Mouse (Mus musculus) testis, adult 2 months (tissue): ENCODE data around the gene Fam170b. TPM values are rescaled to one million over a fixed set of nuclear protein-coding genes. Genes with fewer than 3 reads are reported as not detected.

Experiments
- H3K27ac ChIP-seq: fragments of 200-500 bp; 2 replicates; pipeline ENCODE4 v1.5.1; 2012; ENCODE audit warnings: low read depth, low read length; ENCODE audit not compliant: control insufficient read depth, insufficient read depth
- H3K27me3 ChIP-seq: fragments of 200-500 bp; 2 replicates; pipeline ENCODE4 v1.6.1; 2012; ENCODE audit warnings: mild to moderate bottlenecking, low read length, moderate library complexity; ENCODE audit not compliant: control insufficient read depth, insufficient read depth
- H3K36me3 ChIP-seq: fragments of 200-500 bp; 2 replicates; pipeline ENCODE4 v1.6.1; 2012; ENCODE audit warnings: mild to moderate bottlenecking, low read length; ENCODE audit not compliant: control insufficient read depth, insufficient read depth
- H3K4me1 ChIP-seq: fragments of 200-500 bp; 2 replicates; pipeline ENCODE4 v1.6.1; 2012; ENCODE audit warnings: low read length; ENCODE audit not compliant: control insufficient read depth, insufficient read depth
- H3K4me3 ChIP-seq: fragments of 200-500 bp; 2 replicates; pipeline ENCODE4 v1.5.1; 2012; ENCODE audit warnings: low read depth, mild to moderate bottlenecking, low read length, moderate library complexity, mixed read lengths; ENCODE audit not compliant: control insufficient read depth
- CTCF ChIP-seq: fragments of 200-500 bp; IDR thresholded peaks from 2 replicates; pipeline ENCODE4 v1.5.1; 2012; ENCODE audit warnings: low read depth, mild to moderate bottlenecking, inconsistent platforms, low read length, moderate library complexity; ENCODE audit not compliant: control insufficient read depth, insufficient read depth, insufficient replicate concordance
- POLR2A ChIP-seq: fragments of 200-500 bp; IDR thresholded peaks from 2 replicates; pipeline ENCODE4 v1.6.1; 2012; ENCODE audit warnings: low read depth, mild to moderate bottlenecking, inconsistent platforms, low read length, moderate library complexity; ENCODE audit not compliant: control insufficient read depth
- polyA plus RNA-seq: library from polyadenylated mRNA; depleted of rRNA; stranded (reverse); fragments of >200 nt; gene quantifications from 2 replicates; pipeline ENCODE4 v1.2.3, GENCODE M21; 2012

Fam170b gene
- polyA plus RNA-seq, 1 experiment: 211 TPM

DNA sequence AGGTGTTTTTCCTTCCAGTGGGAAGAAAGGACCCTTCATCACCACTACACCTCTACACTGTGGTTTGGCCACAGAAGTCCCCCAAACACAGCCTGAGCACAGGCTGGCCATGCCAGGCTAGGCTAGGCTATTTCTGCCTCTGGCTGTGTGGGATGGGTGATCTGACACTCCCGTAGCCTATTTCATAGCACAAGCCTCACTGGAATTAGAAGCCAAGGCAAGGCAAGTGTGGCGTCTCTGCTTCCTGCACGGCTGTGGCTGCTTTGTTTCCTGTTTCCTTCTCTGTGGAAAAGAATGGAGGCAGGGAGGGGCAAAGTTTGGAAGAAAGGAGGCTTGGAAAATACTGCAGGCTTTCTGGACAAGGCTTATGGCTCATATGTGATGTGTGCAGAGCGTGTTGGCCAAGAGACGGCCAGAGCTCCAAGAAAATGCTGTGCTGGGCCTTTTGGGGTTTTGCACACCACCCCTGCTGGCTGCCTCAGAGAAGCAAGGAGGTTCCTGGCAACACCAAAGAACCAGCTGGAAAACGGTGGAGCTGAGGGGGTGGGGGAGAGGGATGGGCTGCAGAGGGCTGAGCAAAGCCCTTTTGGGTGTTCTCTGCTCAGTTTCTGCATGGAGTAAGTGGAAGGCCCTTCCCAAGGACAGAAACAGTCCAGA, 5.6 kb upstream of the Fam170b start:
- no peaks in the 10 kb centered on the region for H3K27me3 ChIP-seq
- H3K4me3 ChIP-seq: no peak overlapping the region
- TF ChIP-seq POLR2A (no peak), CTCF (no peak)
- no peak overlapping the region for H3K27ac ChIP-seq
- H3K4me1 ChIP-seq: peaks cover 10% of the 10 kb centered on the region
- no peaks in the 10 kb centered on the region for H3K36me3 ChIP-seq

DNA sequence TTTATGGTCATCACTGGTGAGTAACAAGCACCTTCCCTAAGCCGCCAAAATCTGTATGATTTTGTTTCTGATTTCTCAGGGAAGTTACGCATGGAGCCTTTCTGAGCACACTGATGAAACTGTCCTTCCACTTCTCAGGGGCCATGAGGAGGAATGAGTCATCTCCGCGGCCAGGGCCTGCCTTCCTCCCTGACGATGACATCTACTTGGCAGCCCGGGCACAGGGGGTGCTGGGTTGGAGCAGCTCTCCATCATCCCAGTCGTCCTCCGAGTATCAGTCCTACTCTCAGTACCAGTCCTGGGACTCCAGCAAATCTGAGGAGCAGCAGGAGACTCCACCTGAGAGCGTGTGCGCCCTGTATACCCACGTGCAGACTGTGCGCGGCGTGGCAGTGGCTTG, 1.4 kb downstream of the Fam170b start:
- TF ChIP-seq POLR2A (no peak), CTCF (no peak)
- H3K36me3 ChIP-seq: no peaks in the 10 kb centered on the region
- no peaks in the 10 kb centered on the region for H3K27me3 ChIP-seq
- peak overlapping the region; percentile 77 for H3K4me3 ChIP-seq
- H3K4me1 ChIP-seq: no peaks in the 10 kb centered on the region
- no peak overlapping the region for H3K27ac ChIP-seq

DNA sequence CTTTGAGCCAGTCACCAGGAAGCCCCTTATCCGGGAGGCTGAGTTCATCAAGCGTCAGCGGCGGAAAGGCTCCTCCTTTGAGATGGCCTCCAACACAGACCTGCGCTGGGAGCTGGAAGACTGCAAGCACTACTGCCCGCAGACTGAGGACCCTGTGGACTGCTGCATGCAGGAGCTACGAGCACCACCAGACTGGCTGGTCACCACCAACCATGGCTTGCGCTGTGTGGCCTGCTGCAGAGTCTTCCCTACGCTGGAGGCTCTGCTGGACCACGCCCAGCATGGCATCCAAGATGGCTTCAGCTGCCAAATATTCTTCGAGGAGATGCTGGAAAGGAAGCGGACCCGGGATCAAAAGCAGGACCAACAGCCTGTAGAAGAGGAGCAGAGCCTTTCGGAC, 1.8 kb downstream of the Fam170b start:
- TF ChIP-seq CTCF: no peak
- peak; percentile 21; the same call in 1 of the 2 replicates for TF ChIP-seq POLR2A
- Histone ChIP-seq H3K36me3 (no peaks in the 10 kb centered on the region), H3K4me3 (peak overlapping the region; percentile 77), H3K27me3 (no peaks in the 10 kb centered on the region), H3K27ac (no peak overlapping the region), H3K4me1 (no peaks in the 10 kb centered on the region)

- Histone ChIP-seq H3K36me3 (no peaks in the 10 kb centered on the region), H3K4me3 (peak overlapping the region; percentile 77), H3K27me3 (no peaks in the 10 kb centered on the region), H3K27ac (no peak overlapping the region), H3K4me1 (no peaks in the 10 kb centered on the region)
- TF ChIP-seq POLR2A (no peak), CTCF (no peak)
Measured at GRCm38 (mm10) chr14:32836191-32836590, 2.4 kb downstream of the Fam170b start.

- H3K27ac ChIP-seq: no peak overlapping the region
- H3K4me3 ChIP-seq: no peak overlapping the region
Measured at GRCm38 (mm10) chr14:32842052-32842451, 8.3 kb downstream of the Fam170b start.

DNA sequence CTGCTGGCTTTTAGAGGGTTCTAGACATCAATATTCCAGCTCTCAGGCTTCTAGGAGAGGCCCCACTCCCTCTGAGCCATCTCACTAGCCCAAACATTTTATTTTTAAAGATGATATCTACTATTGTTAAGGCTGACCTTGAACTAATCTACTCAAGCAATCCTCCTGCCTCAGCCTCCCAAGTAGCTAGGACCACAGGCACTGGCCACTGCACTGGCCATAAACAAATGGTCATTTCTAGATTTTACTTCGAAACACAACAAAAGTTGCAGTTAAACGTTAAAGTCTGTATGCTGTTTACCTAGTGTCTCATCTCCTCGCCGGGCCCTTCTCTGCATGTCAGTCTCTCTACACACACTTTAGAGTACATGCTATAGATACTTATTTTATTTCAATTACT, 20.3 kb downstream of the Fam170b start:
- Histone ChIP-seq H3K4me3 (no peak overlapping the region), H3K4me1 (peaks cover 10% of the 10 kb centered on the region), H3K27ac (no peak overlapping the region), H3K27me3 (no peaks in the 10 kb centered on the region; the same call in 1 of the 2 replicates), H3K36me3 (no peaks in the 10 kb centered on the region)
- no peak for TF ChIP-seq POLR2A
- no peak for TF ChIP-seq CTCF

More at GRCm38 (mm10) chr14:32842052-32842451, 8.3 kb downstream of the Fam170b start:
- no peaks in the 10 kb centered on the region for H3K4me1 ChIP-seq
- TF ChIP-seq CTCF (no peak), POLR2A (no peak)
- H3K36me3 ChIP-seq: no peaks in the 10 kb centered on the region
- H3K27me3 ChIP-seq: no peaks in the 10 kb centered on the region

DNA sequence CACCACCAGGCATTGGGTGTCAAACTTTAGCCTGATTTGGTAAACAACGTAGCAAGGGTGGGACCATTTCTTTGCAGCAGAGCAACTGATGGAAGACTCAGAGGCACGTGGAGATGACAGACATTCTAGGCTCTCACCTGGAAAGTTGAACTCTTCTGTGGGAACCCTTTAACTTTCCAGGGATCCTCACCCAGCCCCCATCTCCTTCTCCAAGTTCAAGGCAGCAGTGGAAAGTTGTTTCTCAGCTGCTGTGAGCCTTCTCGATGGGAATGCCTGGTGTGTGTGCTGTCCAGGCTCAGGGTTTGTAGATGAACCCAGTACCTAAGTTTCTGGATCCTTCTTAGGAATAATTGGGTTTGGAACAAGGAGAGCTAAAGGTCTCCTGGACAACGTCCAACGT, 22.5 kb downstream of the Fam170b start:
- peak overlapping the region; percentile 74; the same call in 1 of the 2 replicates for H3K4me3 ChIP-seq
- no peak for TF ChIP-seq CTCF
- no peak for TF ChIP-seq POLR2A
- H3K27me3 ChIP-seq: no peaks in the 10 kb centered on the region; the same call in 1 of the 2 replicates
- H3K36me3 ChIP-seq: no peaks in the 10 kb centered on the region
- peaks cover 20% of the 10 kb centered on the region for H3K4me1 ChIP-seq
- H3K27ac ChIP-seq: no peak overlapping the region
